Mouse (Mus musculus) urinary bladder, postnatal 10 days (tissue): ENCODE measurements around the gene Slc44a3.

ENCODE experiments used
- DNase-seq: peaks from one replicate; pipeline ENCODE4 v3.0.0; 2022; ENCODE audit warnings: low spot score

Gene Slc44a3

DNA sequence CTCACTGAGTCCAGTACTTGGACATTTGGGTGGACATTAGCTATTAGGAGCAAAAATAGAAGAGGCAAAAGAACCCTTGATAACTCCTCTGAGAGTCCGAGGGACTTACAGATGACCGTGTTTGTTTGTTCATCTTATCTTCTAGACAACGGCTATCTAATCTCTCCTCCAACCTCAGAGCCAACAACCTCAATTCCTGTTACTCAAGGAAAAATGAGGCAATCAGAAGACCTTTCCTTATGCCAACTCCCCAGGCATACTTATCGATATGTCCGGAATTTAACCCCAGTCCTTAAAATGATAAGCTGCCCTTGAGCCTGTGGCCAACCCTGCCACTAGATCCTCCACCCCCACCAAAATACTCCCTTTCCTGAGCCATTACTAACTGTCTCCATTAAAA, 31.5 kb downstream of the Slc44a3 start:
- DNase-seq = no peak

DNA sequence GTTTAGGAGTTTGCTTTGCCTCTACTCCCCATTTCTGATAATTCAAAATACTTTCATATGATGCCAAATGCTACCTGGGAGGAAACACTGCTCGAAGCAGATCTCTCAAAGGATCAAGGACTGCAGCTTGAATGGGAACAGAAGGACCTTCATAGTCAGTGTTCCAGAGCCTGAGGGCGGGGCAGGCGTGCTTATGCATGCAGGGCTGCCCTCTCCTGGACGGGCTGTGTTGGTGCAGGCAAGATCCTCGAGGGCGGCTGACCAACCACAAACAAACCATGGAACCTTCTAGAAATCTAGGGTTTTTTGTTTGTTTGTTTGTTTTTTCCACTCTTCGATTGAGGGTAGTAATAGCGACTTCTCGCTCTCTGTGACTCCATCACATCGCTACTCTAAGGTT, 32.0 kb downstream of the Slc44a3 start:
- DNase-seq = peak; percentile 35

DNA sequence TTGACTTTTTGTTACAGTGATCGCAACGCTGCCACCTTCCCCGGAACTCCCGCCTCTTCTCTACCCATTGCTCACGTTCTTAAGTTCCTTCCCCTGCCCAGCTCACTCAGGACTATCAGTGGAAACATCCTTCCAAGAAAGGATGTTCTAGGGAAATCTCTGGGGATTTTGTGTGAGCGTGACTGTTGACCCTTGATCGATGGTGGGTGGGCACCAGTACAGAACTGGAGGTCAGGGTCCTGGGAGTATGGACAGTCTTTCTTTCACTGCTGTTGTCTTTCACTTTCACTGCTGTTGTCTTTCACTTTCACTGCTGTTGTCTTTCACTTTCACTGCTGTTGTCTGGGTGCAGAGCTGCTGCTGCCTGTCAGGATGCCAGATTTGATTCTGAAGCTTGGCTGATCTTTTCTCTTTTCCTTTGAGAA, 38.2 kb downstream of the Slc44a3 start:
- DNase-seq = no peak

DNA sequence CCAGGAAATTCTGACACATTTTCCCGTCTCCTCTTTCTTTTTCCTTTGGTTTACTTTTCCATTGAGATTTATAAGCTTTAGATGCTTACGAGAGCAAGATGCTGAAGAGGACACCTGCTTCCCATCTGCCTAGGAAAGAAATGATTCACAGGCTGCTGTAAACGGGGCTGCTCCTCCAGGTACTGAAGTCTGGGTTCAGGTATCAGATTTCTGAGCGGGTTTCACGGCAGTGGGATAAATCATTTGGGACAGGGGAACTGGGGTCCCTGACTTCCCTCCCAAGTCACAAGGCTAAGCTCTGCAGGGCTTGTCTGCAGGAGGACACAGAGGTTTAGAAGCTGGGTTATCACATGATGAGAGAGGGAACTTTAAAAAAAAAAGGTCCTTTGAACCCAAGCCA, 40.2 kb downstream of the Slc44a3 start:
- DNase-seq = no peak

DNA sequence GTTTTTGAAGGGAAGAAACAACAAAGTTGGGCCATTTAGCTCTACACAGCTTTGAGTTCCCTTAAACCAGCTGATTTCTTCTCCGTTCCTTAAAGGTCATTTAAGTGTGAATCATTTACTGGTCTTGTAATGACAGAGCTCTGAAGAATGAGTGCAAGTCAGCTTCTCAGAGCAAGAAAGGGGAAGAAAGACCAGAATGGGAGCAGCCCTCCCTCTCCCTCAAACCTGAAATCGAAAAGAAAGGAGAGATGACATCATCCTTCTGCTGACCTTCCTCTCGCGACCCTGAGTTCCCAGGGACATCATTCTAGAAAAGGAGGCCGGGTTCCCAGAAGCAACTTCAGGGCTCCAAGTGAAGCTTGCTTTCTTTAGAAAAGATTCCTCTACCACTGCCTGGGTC, 41.3 kb downstream of the Slc44a3 start:
- no peak for DNase-seq

DNA sequence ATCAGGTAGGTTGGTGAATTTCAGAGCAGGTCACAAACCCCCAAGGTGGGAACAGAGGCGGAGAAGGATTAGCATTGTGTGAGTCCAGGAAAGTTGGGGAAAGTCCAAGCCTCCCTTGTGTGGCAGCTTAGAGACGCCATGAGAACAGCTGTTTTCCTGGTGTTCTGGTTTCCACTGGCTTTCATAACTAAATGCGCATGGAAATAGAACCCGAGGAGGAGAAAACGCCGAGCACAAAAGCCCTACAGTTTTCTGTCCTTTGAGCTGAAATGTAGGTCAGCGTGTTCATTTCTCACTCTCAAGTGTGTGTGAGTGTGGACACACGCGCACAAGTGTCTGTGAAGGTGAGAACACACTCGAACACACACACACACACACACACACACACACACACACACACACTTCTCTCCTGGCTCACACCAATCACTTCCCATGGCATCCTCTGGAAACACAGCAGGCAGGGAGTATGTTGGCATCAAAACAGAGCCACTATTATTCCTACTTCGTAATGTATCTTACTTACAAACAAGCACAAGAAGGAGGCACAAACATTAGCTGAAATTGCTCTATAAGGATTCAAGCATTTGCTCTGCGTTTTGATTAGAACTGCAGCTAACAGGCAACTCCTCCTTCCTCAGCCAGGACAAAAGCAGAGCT, 42.6 kb downstream of the Slc44a3 start:
- no peak for DNase-seq

DNA sequence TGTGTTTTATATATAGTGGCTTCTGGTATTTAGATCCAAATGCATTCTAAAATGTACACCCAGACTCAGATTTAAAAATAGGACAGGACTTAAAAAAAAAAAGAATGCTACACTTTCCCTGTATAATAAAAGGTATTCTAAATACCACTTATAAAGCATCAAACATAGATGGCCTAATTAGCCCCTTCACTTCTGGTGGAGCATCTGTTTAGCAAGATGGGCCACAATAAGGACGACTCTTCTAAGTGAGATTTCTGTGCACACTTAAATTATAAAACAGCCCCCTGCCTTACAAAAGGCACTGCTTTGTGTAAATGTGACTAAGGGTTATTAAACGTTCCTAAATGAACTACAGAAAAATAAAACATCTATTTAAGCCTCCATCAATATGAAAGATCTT, 47.0 kb downstream of the Slc44a3 start:
- DNase-seq = no peak

DNA sequence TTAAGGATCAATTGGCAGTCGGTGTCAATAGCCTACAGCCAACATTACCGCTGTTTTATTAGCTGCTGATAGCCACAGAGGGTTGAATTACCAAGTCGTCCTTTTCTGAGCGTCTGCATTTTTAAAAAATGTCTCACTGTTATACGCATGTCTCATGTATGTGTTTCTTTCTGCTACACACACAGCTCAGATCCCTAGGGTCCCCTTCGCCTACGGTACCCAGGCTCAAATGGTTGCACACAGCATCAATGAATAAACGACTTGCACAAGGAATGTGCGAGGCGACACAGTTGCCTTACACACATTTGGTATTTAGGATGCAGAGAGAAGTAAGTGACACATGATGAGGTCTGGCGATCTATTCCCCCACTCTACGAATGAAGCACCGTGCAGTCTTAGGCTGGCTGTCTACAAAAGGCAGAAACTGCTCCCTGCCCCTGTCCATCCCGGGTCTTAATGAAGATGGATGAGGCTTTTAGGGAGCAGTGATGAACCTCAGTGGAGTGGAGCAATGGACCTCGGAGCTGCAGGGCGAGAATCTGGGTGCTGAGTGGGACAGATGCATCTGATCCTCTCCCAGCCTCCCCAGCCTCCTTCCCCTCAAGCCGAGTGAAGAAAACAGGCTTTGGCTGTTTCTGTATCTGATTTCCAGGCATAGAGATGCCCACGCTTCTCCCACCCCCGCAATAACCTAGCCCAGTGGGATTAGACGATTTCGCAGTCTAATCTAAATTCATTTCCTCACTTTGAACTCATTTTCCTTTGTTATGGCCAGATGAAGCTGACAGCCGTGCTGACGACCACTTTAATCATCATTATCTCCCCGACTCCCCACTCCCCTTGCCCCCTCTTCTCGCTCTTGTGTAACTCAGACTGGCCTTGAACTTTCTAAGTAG, 48.7 kb downstream of the Slc44a3 start:
- no peak for DNase-seq

DNA sequence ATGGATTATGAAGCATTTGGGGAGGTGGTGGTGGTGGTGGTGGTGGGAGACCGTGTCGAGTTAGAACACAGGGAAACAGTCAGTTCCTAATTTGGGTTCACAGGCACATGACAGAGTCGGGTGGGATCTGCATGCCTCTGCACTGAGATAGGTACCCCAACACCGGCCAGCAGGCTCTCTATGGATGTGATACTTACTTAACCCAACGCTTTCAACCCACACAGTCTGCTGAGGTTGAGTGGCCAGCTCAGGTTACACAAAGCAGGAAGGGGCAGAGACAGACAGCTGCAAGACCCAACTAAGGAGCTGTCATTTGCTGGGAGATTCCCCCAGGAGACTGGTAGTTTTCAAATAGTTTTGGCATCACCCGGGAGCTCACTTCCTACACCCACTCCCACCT, 50.6 kb downstream of the Slc44a3 start:
- DNase-seq = no peak

DNA sequence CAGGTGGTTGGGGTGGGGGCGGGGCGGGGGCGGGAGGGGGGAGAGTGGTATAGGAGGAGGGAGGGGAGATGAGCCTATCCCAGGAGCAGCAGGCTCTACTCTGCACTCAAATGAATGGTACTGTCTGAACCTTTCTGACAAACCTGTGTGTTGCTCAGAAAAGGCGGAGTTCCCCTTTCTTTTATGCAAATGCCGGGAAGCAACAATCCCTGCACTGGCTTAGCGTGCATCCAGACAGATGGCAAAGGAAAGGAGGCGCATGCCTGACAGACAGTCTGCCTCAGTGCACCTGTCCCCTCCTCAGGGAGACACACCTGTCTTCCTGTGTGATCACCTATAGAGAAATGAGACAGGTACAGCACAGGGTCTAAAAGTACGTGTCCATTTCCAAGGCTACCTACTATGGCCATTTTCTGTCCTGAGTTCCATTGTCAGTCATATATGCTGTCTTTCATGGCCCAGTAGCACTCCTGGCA, 51.2 kb downstream of the Slc44a3 start:
- no peak for DNase-seq

DNA sequence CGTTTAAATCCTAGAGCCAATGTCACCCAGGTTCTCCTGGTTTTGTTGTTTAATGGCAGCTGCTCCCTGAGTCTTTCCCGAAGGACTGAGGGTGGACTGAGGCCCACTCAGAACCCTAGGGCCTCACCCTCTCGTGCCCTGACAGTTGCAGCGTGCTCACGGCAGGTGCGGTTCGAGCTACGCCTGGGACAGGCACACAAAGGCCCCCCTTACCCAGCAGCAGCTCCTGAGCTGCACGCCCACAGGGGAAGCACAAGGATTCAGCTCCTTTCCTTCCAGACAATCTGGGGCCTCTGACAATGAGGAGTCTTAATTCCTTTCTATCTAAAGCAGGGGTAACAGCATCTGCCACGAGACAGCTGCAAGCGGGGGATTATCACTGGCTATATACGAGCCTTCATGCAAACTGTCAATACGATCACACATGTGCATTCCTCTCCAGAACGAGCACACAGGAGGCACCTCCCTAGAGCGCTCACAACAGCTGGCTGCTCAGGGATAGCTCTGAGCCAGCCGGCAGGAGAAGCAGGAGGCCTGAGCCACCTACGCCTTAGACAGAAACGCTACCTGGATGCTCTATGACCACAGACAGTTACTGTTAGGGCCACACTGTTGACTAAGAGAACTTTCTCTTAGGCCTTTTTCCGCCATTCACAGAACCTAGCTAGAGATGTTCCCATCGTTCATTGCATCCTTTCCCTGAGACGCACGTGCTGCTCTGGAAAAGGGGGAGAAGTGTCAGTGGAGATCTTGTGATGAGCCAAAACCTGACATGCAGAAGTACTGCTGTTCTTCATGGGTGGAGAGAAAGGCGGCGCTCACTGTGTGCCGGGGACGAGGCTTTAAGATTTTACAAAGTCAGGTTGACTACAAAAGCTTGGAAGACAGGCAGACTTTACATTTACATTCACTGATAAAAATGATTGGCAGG, 51.9 kb downstream of the Slc44a3 start:
- no peak for DNase-seq

DNA sequence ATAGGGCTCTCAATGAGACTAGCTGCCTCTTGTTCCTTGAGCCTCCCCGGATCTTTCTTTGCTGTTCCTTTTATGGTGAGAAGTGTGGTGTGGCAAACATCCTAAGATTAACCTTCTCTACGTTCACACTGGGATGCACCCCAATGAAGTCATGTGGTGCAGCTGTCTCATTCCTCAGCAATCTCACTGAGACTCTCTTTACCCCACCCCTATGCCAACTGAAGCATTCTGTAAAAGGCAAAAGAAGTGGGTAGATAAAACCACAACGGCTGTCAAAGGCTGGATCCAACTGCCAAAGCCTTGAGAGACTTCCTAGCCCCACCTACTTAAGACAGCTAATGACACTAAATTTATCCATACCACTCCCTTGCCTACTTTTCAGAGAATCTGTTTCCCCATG, 57.5 kb downstream of the Slc44a3 start:
- no peak for DNase-seq

DNA sequence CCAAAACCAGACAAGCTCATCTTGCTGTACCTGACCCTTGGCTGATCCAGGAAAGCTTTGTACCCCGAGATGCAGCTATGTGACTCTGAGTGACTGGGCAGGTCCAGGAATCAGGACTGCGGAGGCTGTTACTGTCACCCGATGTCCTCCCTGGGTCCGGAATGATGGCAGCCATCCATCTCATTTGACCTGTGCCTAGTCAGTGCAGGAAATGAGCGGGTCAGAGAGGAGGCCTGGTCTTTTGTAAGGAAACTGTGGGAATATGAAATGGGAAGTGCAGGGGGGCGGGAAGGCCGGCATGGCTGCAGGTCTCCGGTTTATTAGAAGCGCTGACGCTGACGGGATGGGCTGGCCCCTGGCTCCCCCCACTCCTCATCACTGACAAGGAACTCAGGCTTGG, 60.5 kb downstream of the Slc44a3 start:
- no peak for DNase-seq

DNA sequence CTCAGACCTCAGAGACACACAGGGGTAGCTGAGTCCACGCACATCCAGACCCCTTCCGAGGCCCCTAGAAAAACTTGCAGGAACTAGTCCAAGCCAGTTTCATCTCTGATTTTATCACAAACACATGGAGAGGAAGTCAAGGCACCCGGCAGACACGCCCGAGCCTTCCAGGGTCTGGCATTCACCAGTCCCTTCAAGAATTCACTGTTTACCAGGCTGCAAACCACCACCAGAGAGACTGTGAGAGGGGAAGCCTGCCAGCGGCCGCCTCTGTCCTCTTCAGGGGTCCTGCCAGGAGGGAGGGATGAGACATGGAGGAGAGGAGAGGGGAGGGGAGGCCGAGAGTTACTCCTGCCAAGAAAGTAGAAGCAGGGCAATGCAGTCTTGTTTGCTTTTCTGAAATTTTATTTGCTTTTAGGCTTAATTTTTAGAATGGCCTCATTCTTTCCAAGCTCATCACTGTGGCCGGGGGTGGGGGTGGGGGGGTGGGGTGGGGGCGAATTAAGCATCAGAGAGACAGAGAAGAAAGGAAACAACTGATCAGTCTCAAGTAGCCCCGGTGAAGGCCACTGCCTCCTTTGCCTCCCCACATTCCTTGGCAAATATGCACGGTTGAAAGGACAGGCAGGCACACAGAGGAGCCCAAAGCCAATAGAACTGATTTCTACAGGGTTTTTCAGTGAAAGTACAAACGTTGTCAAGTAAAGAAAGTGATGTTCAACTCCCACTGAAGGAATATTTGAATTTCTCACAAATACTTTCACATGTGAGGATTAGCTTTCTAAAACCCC, 62.8 kb downstream of the Slc44a3 start:
- DNase-seq = no peak

DNA sequence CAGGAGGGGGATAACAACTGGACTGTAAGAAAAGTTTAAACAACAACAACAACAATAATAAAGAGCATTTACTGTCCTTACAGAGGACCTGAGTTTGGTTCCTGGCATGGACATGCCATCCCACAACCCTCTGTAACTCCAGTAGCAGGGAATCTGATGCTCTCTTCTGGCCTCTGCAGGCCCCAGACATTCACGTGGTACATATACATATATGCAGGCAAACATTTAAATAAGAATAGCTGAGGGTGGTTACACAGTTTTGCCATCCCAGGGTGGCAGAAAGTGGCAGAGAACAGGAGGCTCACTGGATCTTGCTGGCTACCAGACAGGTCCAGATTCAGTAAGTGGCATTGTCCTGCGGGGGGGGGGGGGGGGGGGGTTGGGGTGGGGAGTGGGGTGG, 64.1 kb downstream of the Slc44a3 start:
- DNase-seq = no peak

DNA sequence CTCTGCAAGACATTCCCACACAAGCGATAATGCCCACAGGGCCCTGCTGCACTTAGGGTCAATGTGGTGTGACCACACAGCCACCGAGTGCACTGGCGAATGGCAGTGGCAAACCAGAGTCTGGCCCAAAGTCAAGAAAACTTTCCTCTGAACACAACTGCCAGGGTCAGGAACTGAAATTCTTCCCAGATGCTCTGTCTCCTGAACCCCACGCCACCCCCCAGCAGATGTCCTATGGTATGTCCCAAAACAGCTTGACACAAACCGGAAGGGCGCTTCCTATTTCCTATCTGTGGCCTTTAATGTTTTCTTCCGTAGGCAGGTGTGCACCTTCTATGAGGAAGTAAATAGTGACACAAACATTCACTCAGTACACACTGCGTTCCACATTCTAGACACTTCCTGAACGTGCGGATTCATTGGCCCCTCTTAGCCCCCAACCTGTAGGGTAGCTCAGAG, 65.1 kb downstream of the Slc44a3 start:
- DNase-seq = no peak

DNA sequence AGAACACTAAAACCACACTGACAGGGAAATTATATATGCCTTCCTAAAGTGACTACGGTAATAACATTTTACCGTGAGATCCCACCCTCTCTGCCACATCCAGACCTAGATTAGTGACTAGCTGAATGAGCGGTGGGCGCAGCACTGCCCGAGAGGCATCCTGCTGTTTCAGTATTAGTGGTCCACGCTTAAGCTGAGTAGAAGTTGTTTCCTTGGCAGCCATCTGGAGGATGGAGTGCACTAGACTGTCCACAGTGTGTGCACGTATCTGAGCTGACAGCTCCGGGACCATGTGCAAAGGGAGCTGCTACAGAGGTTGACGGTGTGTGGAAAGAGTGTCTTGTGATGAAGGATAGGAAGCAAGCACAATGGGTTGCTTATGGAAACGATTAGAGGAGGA, 66.4 kb downstream of the Slc44a3 start:
- no peak for DNase-seq

DNA sequence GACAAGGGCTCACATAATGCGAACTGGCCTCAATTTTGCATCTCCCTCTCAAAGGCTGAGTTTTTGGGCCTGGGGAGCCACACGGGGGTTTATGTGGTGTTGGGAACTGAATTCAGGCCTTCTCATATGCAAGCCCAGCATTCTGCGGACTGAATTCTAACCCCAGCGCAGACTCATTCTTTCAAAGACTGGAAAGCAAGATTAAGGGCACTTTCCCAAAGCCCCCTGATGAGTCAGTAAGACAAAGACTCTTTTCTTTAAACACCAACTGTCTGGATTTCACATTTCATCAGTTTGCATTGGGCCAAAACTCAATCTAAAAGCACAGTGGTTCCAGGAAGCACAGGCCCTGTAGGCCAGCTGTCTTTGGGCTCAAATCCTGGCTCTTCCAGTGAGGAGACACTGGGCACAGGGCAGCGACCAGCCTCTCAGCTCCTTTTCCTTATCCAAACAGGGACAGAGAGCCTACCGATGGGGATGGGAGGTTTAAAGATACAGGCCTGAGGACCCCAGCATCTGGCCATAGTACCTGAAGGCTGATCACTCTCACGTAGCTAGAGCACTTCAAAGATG, 67.4 kb downstream of the Slc44a3 start:
- DNase-seq = no peak

DNA sequence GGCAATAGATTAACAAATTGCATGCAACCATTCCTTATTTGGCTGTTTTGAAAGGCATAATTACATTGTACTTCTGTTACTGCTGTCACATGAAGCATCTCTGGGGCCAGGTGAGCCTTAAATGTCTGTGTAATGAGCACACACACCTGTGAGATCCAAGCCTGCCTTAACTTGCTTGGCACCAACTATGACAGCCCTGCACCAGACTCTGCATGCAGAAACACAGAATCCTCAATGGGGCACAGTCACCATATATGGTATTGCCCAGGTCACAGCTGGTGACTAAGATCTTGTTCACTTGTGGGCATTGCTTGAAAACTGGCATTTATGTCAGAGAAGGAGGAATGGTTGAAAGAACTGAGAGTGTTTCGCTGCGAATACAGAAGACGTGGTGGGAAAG, 69.4 kb downstream of the Slc44a3 start:
- no peak for DNase-seq

DNA sequence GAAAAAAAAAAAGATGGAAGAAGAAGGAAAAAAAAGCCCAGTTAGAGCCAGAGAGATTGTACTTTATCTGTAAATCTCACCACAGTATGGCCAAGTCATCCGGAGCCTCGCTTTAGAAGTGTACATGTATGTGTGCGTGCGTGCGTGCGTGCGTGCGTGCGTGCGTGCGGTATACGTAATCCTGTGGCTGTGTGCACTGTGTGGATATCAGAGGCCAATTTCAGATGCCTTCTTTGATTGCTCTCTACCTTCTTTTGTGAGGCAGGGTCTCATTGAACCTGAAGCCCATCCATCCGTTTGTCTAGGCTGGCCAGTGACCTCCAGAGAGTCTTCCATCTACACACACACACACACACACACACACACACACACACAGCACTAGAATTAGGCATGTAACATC, 70.7 kb downstream of the Slc44a3 start:
- no peak for DNase-seq
